Mouse (Mus musculus) heart, embryonic 12.5 days (tissue): ENCODE data around the gene Chmp1a. TPM values are rescaled to one million over a fixed set of nuclear protein-coding genes. Genes with fewer than 3 reads are reported as not detected.
"Not testable (repeated sequence)": the region's sequence is repeated elsewhere in the genome, so short reads cannot be mapped to it uniquely, and the experiment has no call there.

Experiments used
- ATAC-seq: fragments of 200-750 bp; cut with Nextera tagmentation; 2 replicates; pipeline ENCODE4 v1.8.0; 2017; ENCODE audit warnings: moderate TSS enrichment, moderate library complexity; ENCODE audit not compliant: insufficient number of reproducible peaks, low FRiP score
- H3K27ac ChIP-seq: fragments of 300-500 bp; sonication (generic); 2 replicates; pipeline ENCODE4 v1.5.1; 2016; ENCODE audit warnings: mild to moderate bottlenecking, moderate library complexity; ENCODE audit not compliant: poor library complexity, severe bottlenecking
- H3K27me3 ChIP-seq: fragments of 300-500 bp; sonication (generic); replicated peaks from 2 replicates; pipeline ENCODE4 v1.6.1; 2016; ENCODE audit warnings: mild to moderate bottlenecking, moderate library complexity
- H3K36me3 ChIP-seq: fragments of 300-500 bp; sonication (generic); 2 replicates; pipeline ENCODE4 v1.6.1; 2016; ENCODE audit warnings: mild to moderate bottlenecking, moderate library complexity
- H3K4me1 ChIP-seq: fragments of 300-500 bp; sonication (generic); replicated peaks from 2 replicates; pipeline ENCODE4 v1.6.1; 2016; ENCODE audit warnings: mild to moderate bottlenecking
- H3K4me2 ChIP-seq: fragments of 300-500 bp; sonication (generic); 2 replicates; pipeline ENCODE4 v1.6.1; 2016; ENCODE audit warnings: mild to moderate bottlenecking, moderate library complexity
- H3K4me3 ChIP-seq: fragments of 300-500 bp; sonication (generic); 2 replicates; pipeline ENCODE4 v1.5.1; 2016; ENCODE audit warnings: mild to moderate bottlenecking
- H3K9ac ChIP-seq: fragments of 300-500 bp; sonication (generic); 2 replicates; pipeline ENCODE4 v1.6.1; 2016; ENCODE audit warnings: mild to moderate bottlenecking, moderate library complexity
- H3K9me3 ChIP-seq: fragments of 300-500 bp; sonication (generic); replicated peaks from 2 replicates; pipeline ENCODE4 v1.6.1; 2016; ENCODE audit warnings: mild to moderate bottlenecking, moderate library complexity
- WGBS: fragments of 180-500 bp; shearing (Covaris S2); methylation state at CpG from one replicate; pipeline ENCODE4 v1.1.7; 2016; 5-methylcytosine and 5-hydroxymethylcytosine counted together
- polyA plus RNA-seq: library from polyadenylated mRNA; unstranded; fragments of >200 nt; fragmentation: Nextera tagmentation; extraction: Ambion mirVana; gene quantifications from 2 replicates; pipeline ENCODE4 v1.2.1, GENCODE M21; 2016

Gene Chmp1a
- polyA plus RNA-seq, result 97.9 and 102 TPM in 2 replicates

DNA sequence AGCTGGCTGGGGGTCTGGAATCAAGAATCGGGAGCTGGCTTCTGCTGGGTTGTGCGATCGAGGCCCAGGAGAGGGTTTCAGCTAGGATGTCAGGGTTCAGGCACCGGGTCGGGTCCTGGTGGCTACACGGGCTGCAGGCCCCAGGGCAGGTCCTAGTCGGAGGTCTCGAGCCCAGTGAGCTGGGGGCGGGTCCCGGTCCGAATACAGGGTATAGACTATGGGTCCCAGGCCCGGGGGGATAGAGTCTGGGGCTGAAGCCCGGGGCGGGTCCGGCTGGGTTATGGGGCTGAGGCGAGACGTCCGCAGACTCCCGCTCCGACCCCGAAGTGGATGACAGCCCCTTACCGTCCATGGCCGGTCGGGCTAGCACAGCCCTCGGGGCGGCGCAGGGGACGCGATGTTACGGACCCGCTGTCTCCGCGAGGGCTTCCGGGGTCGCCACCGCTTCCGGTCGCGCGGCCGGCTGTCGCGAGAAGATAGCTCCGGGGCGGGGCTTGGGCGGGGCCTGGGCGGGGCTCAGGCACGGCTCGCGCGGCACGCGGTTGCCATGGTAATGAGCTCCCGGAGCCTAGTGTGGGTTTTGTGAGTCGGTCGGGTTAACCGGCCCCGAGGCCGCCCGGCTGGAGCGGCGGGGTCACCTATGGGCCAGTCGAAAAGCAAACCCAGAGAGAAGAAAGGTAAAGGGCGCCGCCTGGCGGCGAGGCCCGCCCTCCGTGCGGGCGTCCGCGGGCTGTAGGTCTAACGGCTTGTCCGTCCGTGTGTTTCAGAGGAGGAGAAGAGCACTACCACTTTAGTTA lies at the start of gene Chmp1a, which contains the start of gene Spata33:
TSS of gene Chmp1a (minus strand) at position 443 of the 797 bp plus-strand sequence.
TSS of gene Spata33 (plus strand) at position 512 of the 797 bp plus-strand sequence.
- peaks cover 31% of the 10 kb centered on the region for H3K36me3 ChIP-seq
- peak within 1 kb of the TSS; percentile 98 for H3K9ac ChIP-seq
- peak within 1 kb of the TSS; percentile 36; the same call in 1 of the 2 replicates for H3K27ac ChIP-seq
- H3K27me3 ChIP-seq, result no peaks in the 10 kb centered on the region
- peak within 1 kb of the TSS; percentile 92 for H3K4me2 ChIP-seq
- peak within 1 kb of the TSS; percentile 98 for H3K4me3 ChIP-seq
- under 1% methylated on average over 73 of the region's 76 CpGs for WGBS
- no peaks in the 10 kb centered on the region for H3K9me3 ChIP-seq
- peak; percentile 95 for ATAC-seq
- peaks cover 24% of the 10 kb centered on the region for H3K4me1 ChIP-seq

DNA sequence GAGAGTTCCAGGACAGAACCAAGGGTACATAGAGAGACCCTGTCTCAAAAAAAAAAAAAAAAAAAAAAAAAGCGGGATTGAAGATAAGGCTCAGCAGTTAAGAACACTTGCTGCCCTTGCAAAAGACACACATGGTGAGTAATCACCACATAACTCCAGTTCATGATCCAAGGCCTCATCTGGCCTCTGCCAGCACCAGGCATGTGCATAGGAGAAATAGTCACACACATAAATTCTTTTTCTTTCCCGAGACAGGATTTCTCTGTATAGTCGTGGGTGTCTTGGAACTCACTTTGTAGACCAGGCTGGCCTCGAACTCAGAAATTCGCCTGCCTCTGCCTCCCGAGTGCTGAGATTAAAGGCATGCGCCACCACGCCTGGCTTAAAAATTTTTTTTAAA lies 45.0 kb upstream of the Chmp1a start:
- not testable (repeated sequence) for H3K9me3 ChIP-seq, H3K4me3 ChIP-seq, H3K9ac ChIP-seq, H3K27ac ChIP-seq, H3K27me3 ChIP-seq, ATAC-seq, H3K4me2 ChIP-seq
- peaks cover 26% of the 10 kb centered on the region for H3K4me1 ChIP-seq
- WGBS, result 85% methylated on average over 8 of the region's 8 CpGs
- peaks cover 56% of the 10 kb centered on the region for H3K36me3 ChIP-seq

GRCm38 (mm10) chr8:123257114-123257513 lies 44.6 kb upstream of the Chmp1a start:
- no peak overlapping the region for H3K27ac ChIP-seq
- ATAC-seq, result no peak
- 84% methylated on average over 3 of the region's 3 CpGs for WGBS

GRCm38 (mm10) chr8:123255170-123255569 lies 42.6 kb upstream of the Chmp1a start:
- peak overlapping the region; percentile 90 for H3K4me2 ChIP-seq
- peak overlapping the region; percentile 97 for H3K9ac ChIP-seq
- no peaks in the 10 kb centered on the region for H3K9me3 ChIP-seq
- H3K4me3 ChIP-seq, result peak overlapping the region; percentile 91
- H3K4me1 ChIP-seq, result peaks cover 28% of the 10 kb centered on the region
- H3K36me3 ChIP-seq, result peaks cover 61% of the 10 kb centered on the region
- WGBS, result 58% methylated on average over 6 of the region's 6 CpGs
- ATAC-seq, result no peak
- H3K27ac ChIP-seq, result no peak overlapping the region
- H3K27me3 ChIP-seq, result no peaks in the 10 kb centered on the region

More at GRCm38 (mm10) chr8:123257114-123257513, 44.6 kb upstream of the Chmp1a start:
- no peak overlapping the region for H3K4me2 ChIP-seq
- H3K27me3 ChIP-seq, result no peaks in the 10 kb centered on the region
- H3K4me1 ChIP-seq, result peaks cover 28% of the 10 kb centered on the region
- no peak overlapping the region for H3K9ac ChIP-seq
- H3K9me3 ChIP-seq, result no peaks in the 10 kb centered on the region
- peaks cover 56% of the 10 kb centered on the region for H3K36me3 ChIP-seq
- H3K4me3 ChIP-seq, result no peak overlapping the region

DNA sequence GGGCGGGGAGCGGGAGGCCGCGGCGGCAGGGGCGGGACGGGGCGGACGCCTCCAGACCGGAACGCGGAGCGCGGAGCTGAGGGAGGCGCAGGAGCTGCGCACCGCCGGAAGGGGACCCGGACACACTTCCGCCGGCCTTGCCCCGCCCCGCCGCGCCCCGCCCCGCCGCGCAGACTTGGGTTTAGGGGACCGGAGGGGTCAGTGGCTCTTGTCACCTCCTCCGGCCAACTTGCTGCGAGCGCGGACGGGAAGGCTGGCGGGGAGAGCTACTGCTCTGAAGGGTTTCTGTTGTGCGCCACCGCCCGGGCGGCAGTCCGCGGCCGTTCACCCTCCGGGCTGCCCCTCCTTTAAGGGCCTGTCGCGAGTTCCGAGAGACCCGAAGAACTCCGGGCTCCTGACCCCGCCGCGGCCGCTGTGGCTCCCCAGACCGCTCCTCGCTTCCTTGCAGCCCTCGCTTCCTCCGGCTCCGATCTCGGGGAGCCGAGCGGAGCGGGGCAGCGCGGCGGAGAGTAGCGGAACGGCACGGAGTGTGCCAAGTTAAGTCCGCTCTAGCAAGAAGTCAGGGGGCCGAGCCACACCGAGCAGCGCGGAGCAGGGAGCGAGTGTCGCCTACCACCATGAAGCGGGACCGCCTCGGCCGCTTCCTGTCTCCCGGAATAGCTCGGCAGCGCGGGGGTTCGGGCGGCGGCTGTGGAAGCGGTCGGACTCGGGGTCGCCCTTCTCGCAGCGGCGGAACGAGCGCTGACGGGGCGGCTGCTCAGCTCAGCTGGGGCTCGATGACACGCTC lies 41.7 kb upstream of the Chmp1a start, which contains the start of the genes Zfp276 and Vps9d1:
TSS of gene Zfp276 (plus strand) at position 97 of the 787 bp plus-strand sequence.
TSS of gene Vps9d1 (minus strand) at position 250 of the 787 bp plus-strand sequence.
- Histone ChIP-seq H3K4me2 (peak within 1 kb of the TSS; percentile 90), H3K9me3 (no peaks in the 10 kb centered on the region), H3K4me3 (peak within 1 kb of the TSS; percentile 91), H3K4me1 (peaks cover 28% of the 10 kb centered on the region), H3K27me3 (no peaks in the 10 kb centered on the region), H3K27ac (peak within 1 kb of the TSS; percentile 84), H3K36me3 (peaks cover 58% of the 10 kb centered on the region), H3K9ac (peak within 1 kb of the TSS; percentile 97)
- ATAC-seq, result peak; percentile 93
- WGBS, result under 1% methylated on average over 72 of the region's 99 CpGs

DNA sequence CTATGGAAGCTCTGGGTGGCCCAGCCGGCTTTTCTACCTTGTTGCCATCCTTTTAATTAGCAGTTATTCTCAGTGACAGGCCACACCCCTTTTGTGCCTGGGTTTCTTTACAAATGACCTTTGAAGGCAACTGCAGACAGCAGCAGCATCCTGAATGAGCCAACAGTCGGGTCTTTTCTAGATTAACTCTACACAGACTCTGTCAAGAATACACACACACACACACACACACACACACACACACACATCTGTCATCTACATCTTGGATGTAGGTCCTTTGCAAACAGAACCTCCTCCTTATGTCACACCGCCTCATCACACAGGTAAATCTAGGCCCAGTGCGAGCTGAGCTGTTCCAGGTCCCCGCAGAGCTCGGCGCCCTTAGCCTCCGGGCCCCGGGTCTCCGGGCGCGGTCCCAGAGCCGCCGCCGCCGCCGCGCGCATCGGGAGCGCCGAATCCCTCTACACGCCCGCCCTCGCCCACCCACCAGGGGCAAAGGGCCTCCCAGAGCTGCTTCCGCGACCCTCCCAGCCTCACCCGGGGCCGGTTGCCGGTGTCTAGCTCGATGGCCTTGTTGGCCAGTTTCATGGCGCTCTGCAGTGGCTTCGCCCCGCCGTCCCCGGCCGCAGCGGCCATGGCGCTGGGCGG lies 41.0 kb upstream of the Chmp1a start:
- H3K9ac ChIP-seq, result peak overlapping the region; percentile 97
- peaks cover 28% of the 10 kb centered on the region for H3K4me1 ChIP-seq
- peak; percentile 9 for ATAC-seq
- H3K9me3 ChIP-seq, result no peaks in the 10 kb centered on the region
- peak overlapping the region; percentile 84 for H3K27ac ChIP-seq
- peak overlapping the region; percentile 91 for H3K4me3 ChIP-seq
- peaks cover 59% of the 10 kb centered on the region for H3K36me3 ChIP-seq
- 0% methylated on average over 39 of the region's 40 CpGs for WGBS
- H3K4me2 ChIP-seq, result peak overlapping the region; percentile 90
- no peaks in the 10 kb centered on the region for H3K27me3 ChIP-seq

DNA sequence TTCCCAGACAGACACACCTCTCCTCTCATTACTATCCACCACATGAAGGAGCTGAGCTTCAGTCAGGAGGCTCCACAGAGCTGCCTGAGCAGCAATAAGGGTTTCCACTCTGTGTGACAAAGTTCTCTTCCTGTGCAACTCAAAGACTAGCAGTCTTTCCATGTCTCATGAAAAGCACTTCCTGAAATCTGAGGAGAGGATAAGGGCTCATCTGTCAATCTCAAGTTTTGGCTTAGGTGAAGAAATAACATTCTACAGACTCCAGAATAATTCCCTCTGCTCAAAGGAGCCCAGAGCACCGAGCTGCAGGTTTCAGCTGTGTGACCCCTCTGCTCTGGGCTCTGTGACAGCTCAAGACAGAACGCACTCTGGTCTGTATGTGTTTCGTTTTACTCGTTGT lies 40.4 kb upstream of the Chmp1a start:
- peaks cover 59% of the 10 kb centered on the region for H3K36me3 ChIP-seq
- ATAC-seq, result no peak
- H3K9ac ChIP-seq, result peak overlapping the region; percentile 97
- 0 out of 2 replicates have a peak overlapping the region, but pooled peaks have one; percentile 21 for H3K27ac ChIP-seq
- no peaks in the 10 kb centered on the region for H3K27me3 ChIP-seq
- peak overlapping the region; percentile 90 for H3K4me2 ChIP-seq
- peak overlapping the region; percentile 91 for H3K4me3 ChIP-seq
- peaks cover 28% of the 10 kb centered on the region for H3K4me1 ChIP-seq
- no peaks in the 10 kb centered on the region for H3K9me3 ChIP-seq
- WGBS, result 44% methylated on average over 4 of the region's 4 CpGs

DNA sequence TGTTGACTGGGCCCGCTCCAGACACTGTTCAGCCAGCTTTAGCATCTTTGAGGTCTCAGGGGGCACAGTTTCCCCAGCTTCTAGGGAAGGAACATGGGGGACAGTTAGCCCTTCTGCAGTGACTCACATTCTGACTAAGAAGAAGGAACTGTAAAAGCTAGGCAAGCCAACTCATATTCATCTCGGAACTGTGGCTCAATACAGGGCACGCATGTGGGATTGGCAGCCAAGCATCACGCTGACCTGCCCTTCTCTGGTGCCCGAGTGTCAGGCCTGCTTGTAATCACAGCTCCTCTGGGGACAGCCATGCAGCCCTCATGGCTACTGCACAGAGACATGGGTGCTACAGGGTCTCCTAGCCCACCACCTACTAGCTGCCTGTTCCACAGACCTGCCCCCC lies 38.4 kb upstream of the Chmp1a start:
- peaks cover 60% of the 10 kb centered on the region for H3K36me3 ChIP-seq
- ATAC-seq, result no peak
- peaks cover 22% of the 10 kb centered on the region for H3K4me1 ChIP-seq
- no peak overlapping the region for H3K4me2 ChIP-seq
- H3K27me3 ChIP-seq, result no peaks in the 10 kb centered on the region
- no peak overlapping the region for H3K4me3 ChIP-seq
- H3K27ac ChIP-seq, result no peak overlapping the region
- H3K9me3 ChIP-seq, result no peaks in the 10 kb centered on the region
- 93% methylated on average over 5 of the region's 5 CpGs for WGBS
- no peak overlapping the region for H3K9ac ChIP-seq

DNA sequence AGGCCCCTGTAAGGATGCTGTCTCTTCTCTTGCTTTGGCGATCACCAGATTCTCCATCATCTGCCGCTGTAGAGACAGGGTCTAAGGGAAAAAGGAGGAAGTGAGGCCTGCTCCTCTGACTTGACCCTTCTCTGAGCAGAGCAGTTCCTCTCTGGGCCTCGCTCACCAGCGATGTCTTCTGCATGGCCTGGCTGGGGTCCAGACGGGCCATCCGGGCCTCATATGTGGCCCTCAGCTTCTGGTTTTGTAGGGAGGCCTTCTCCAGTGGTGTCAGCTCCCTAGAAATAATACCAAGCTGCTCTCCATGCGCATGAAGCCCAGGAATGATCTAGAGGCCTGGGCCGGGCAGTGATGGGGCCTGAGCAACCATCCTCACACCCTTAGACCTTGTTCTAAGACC lies 36.0 kb upstream of the Chmp1a start:
- H3K27me3 ChIP-seq, result no peaks in the 10 kb centered on the region
- 92% methylated on average over 8 of the region's 8 CpGs for WGBS
- H3K9me3 ChIP-seq, result no peaks in the 10 kb centered on the region
- H3K9ac ChIP-seq, result no peak overlapping the region
- no peak for ATAC-seq
- H3K27ac ChIP-seq, result no peak overlapping the region
- H3K4me3 ChIP-seq, result no peak overlapping the region
- peaks cover 80% of the 10 kb centered on the region for H3K36me3 ChIP-seq
- H3K4me2 ChIP-seq, result no peak overlapping the region
- peaks cover 11% of the 10 kb centered on the region for H3K4me1 ChIP-seq

- no peak overlapping the region for H3K4me2 ChIP-seq
- peaks cover 4% of the 10 kb centered on the region for H3K4me1 ChIP-seq
- no peak overlapping the region for H3K9ac ChIP-seq
- H3K27me3 ChIP-seq, result no peaks in the 10 kb centered on the region
- ATAC-seq, result no peak
- peaks cover 89% of the 10 kb centered on the region for H3K36me3 ChIP-seq
- no peak overlapping the region for H3K27ac ChIP-seq
- WGBS, result 92% methylated on average over 6 of the region's 6 CpGs
- no peak overlapping the region for H3K4me3 ChIP-seq
- H3K9me3 ChIP-seq, result no peaks in the 10 kb centered on the region
Observed at GRCm38 (mm10) chr8:123247748-123248147, 35.2 kb upstream of the Chmp1a start.
